Mouse (Mus musculus): Measurements from ENCODE around the gene Irf9. TPM values are rescaled to one million over a fixed set of nuclear protein-coding genes. Genes with fewer than 3 reads are reported as not detected.

Irf9 gene
- polyA plus RNA-seq, 1 experiment from 2014 or later, result 10.1 TPM

DNA sequence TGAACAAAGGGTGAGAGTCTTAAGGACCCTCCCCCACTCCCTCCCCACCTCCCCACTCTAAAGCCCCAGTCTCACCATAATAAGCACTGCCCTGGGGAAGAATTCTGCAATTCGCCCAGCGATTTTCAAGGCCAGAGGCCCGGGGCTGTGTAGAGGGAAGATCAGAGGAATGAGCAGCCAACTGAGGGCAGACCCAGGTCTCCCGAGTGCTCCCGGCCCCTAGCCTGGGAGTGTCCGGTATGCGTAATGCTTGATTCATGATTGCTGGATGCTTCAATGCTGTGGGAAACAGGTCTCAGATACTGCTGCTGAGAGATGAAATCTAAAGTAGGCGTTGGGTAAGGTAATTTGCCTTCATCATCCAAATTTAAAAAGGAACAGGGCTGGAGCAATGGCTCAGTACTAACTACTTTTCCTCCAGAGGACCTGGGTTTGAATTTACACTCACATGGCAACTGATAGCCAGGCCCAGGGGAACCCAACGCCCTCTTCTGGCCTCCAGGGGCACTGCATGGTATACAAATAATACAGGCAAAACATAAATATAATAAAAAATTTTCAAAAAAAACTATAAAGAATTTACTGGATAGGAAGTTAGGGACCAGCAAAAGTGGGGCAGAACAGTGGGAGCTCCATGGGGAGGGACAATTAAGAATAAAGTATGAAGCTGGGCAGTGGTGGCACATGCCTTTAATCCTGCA, 21.2 kb upstream of the Irf9 start:
- Histone ChIP-seq H3K27ac (replicated peaks) (no peak overlapping the region), H3K36me3 (peaks cover 40% of the 10 kb centered on the region), H3K9ac (no peak overlapping the region), H3K4me3 (no peak overlapping the region), H3K4me1 (peaks cover 38% of the 10 kb centered on the region), H3K9me3 (no peaks in the 10 kb centered on the region), H3K4me2 (no peak overlapping the region), H3K27me3 (replicated peaks) (no peaks in the 10 kb centered on the region)
- 76% methylated on average over 9 of the region's 9 CpGs for WGBS
- ATAC-seq (ENCODE audit: extremely low read depth, insufficient number of reproducible peaks, low FRiP score, low TSS enrichment), result no peak

DNA sequence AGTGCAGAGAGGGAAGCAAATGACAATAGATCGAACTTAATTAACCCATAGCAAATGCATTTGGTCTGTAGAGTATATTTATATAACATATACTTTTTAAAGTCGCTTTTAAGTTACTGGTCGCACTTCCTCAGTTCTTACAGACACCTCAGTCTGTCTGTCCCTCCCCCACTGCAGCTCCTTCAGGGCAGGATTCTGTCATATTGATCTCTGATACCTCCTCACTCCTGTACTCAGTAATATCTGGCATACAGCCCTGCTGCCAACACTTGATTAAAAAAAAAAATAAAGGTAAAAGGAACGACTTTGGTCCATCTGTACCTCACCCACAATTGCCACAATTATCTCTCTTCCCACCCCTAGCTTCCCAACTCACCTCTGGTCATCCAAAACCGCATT, 19.1 kb upstream of the Irf9 start:
- Histone ChIP-seq H3K4me1 (peaks cover 26% of the 10 kb centered on the region), H3K9ac (peak overlapping the region; percentile 81), H3K36me3 (peaks cover 61% of the 10 kb centered on the region), H3K27me3 (replicated peaks) (no peaks in the 10 kb centered on the region), H3K27ac (replicated peaks) (peak overlapping the region; percentile 69; the same call in 1 of the 2 replicates), H3K9me3 (no peaks in the 10 kb centered on the region), H3K4me2 (peak overlapping the region; percentile 78), H3K4me3 (peak overlapping the region; percentile 61)
- 38% methylated on average over 5 of the region's 5 CpGs for WGBS
- no peak for ATAC-seq (ENCODE audit: extremely low read depth, insufficient number of reproducible peaks, low FRiP score, low TSS enrichment)

DNA sequence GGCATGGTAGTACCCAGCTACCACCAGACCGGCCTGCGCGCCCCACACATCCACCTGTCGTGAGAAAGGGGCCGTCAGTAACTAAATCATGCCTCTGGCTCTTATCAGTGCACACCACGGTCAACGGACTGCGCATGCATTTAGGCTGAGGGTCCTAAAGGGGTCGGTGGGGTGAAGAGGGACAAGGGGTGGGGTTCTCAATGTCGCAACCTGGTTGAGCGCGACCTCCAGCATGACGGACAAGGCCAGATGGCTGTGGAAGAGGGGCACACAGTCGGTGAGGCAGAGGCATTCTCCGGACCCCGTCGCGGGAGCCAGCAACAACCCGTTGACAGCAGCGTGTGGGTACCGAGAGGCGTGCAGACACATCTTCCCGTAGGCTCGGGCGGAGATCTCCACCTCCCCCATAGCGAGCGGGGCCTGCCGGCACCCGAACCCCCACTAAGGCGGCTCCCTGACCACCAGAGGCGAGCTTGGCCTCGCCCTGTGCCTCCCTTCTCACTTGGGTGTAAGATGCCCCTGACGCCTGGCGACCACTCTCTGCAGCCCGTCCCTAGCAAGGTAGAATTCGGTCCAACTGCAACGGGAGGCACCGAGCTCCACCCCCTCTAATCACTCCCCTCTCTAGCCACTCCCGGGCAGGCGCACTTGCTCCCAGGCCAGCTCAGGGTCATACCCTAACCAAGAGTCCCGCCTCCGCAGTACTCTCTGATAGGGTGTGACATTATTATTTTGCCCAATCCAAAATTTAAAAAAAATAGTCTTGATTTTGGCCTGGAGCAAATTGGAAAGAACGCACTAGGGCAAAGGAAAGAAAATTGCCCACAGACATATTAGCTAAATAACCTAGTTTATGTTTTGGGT, 18.4 kb upstream of the Irf9 start, which contains the start of gene Emc9:
TSS of gene Emc9 (minus strand) at position 601 of the 864 bp plus-strand sequence.
- peak within 1 kb of the TSS; percentile 61 for H3K4me3 ChIP-seq
- H3K27ac ChIP-seq (replicated peaks), result peak within 1 kb of the TSS; percentile 69
- peaks cover 59% of the 10 kb centered on the region for H3K36me3 ChIP-seq
- H3K9me3 ChIP-seq, result no peaks in the 10 kb centered on the region
- ATAC-seq (ENCODE audit: extremely low read depth, insufficient number of reproducible peaks, low FRiP score, low TSS enrichment), result peak; percentile 64; the same call in 1 of the 2 replicates
- H3K4me1 ChIP-seq, result peaks cover 25% of the 10 kb centered on the region
- 2% methylated on average over 43 of the region's 43 CpGs for WGBS
- H3K9ac ChIP-seq, result peak within 1 kb of the TSS; percentile 81
- H3K4me2 ChIP-seq, result peak within 1 kb of the TSS; percentile 78
- no peaks in the 10 kb centered on the region for H3K27me3 ChIP-seq (replicated peaks)

DNA sequence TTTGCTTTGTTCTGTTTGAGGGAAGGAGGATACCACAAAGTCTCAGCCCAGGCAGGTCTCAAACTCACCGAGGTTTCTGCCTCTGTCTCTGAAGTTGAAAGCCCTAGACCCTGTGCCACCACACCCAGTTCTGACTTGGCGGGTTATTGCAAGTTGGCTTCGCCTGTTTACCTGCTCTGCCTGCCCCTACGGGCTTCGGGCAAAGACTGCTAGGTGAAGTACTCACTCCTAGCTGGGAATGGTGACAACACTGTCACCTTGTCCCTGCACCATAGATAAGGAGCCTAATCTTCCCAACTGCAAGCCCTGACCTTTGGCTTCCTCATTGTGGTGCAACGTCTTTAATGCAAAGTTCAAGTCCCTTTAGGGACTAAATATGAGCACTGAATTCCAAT, 17.8 kb upstream of the Irf9 start:
- WGBS, result 44% methylated on average over 6 of the region's 6 CpGs
- H3K4me2 ChIP-seq, result peak overlapping the region; percentile 78
- H3K4me3 ChIP-seq, result peak overlapping the region; percentile 61
- H3K9ac ChIP-seq, result peak overlapping the region; percentile 81; the same call in 1 of the 2 replicates
- H3K9me3 ChIP-seq, result no peaks in the 10 kb centered on the region
- peaks cover 52% of the 10 kb centered on the region for H3K36me3 ChIP-seq
- H3K27ac ChIP-seq (replicated peaks), result peak overlapping the region; percentile 69
- ATAC-seq (ENCODE audit: extremely low read depth, insufficient number of reproducible peaks, low FRiP score, low TSS enrichment), result no peak
- peaks cover 30% of the 10 kb centered on the region for H3K4me1 ChIP-seq
- no peaks in the 10 kb centered on the region for H3K27me3 ChIP-seq (replicated peaks)

DNA sequence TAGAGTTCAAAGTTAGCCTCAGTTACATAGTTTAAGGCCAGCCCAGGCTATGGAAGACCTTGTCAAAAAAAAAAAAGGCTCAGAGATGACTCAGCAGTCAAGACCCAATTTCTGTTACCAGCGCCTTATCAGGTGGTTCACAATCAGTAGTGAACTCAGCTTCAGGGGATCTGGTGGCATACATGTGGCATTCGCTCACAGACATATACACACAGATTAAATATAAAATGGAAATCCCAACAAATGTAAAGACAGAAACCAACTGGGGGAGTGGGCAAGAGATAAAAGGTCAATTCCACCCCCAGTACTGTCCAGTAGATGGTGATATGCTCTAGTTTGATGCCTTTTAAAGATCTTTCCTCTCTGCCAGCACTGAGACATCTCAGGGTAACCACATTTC, 17.2 kb upstream of the Irf9 start:
- 78% methylated on average over 2 of the region's 2 CpGs for WGBS
- H3K27me3 ChIP-seq (replicated peaks), result no peaks in the 10 kb centered on the region

DNA sequence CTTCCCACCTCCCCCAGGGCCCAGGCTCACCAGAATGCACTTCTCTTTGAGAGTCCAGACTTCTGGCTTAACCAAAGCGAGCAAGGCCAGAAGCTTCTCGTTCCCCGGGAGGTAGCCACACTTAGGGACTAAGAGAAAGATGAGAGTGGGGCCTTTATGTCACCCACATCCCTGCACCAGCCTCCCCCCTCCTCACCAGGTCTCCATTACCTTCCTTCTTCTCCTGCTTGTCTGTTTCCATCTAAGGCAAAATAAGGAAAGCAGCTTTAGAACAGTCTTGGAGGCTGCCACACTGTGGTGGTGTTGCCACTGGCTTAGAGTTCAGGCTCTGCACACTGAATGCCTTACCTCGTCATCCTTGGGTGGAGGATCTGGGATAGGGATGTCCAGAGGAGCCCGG, 14.1 kb upstream of the Irf9 start:
- Histone ChIP-seq H3K4me1 (peaks cover 44% of the 10 kb centered on the region), H3K9ac (no peak overlapping the region), H3K27ac (replicated peaks) (no peak overlapping the region), H3K9me3 (no peaks in the 10 kb centered on the region), H3K36me3 (peaks cover 38% of the 10 kb centered on the region), H3K4me3 (no peak overlapping the region), H3K27me3 (replicated peaks) (no peaks in the 10 kb centered on the region), H3K4me2 (no peak overlapping the region)
- ATAC-seq (ENCODE audit: extremely low read depth, insufficient number of reproducible peaks, low FRiP score, low TSS enrichment), result no peak
- 89% methylated on average over 5 of the region's 5 CpGs for WGBS

More for the DNA sequence above, 17.2 kb upstream of the Irf9 start:
- no peak for ATAC-seq (ENCODE audit: extremely low read depth, insufficient number of reproducible peaks, low FRiP score, low TSS enrichment)
- Histone ChIP-seq H3K9ac (no peak overlapping the region), H3K4me2 (no peak overlapping the region), H3K27ac (replicated peaks) (no peak overlapping the region), H3K9me3 (no peaks in the 10 kb centered on the region), H3K4me1 (peaks cover 30% of the 10 kb centered on the region), H3K36me3 (peaks cover 46% of the 10 kb centered on the region), H3K4me3 (no peak overlapping the region)

DNA sequence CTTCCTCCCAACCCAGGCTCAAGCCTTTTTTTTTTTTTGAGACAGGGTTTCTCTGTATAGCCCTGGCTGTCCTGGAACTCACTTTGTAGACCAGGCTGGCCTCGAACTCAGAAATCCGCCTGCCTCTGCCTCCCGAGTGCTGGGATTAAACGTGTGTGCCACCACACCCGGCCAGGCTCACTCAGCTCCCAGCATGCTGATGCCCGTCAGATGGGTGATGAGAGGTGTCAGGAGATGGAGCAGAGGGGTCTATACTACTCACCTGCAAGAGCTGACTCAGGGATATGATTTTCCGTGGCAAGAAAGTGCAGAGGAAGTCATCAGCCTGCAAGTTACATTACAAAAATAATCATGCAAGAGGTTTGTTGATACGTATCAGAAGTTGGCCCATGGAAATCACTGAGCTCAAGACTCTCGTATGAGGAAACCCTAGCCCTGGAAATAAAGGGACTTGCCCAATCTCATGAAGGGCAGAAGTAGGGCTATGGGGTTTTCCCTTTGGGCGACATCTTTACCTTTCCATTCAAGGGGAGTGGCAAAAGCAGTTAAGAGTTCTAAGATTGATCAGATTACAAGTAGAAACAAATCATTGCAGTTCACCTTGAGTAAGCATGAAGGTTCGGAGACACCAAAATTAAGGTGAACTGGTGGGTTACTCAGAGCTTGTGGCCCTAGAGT, 13.5 kb upstream of the Irf9 start:
- H3K9me3 ChIP-seq, result no peaks in the 10 kb centered on the region
- peak overlapping the region; percentile 96 for H3K4me2 ChIP-seq
- 81% methylated on average over 11 of the region's 11 CpGs for WGBS
- ATAC-seq (ENCODE audit: extremely low read depth, insufficient number of reproducible peaks, low FRiP score, low TSS enrichment), result no peak
- H3K27ac ChIP-seq (replicated peaks), result peak overlapping the region; percentile 99
- peak overlapping the region; percentile 95 for H3K4me3 ChIP-seq
- peaks cover 45% of the 10 kb centered on the region for H3K36me3 ChIP-seq
- H3K27me3 ChIP-seq (replicated peaks), result no peaks in the 10 kb centered on the region
- peak overlapping the region; percentile 88 for H3K9ac ChIP-seq
- peaks cover 40% of the 10 kb centered on the region for H3K4me1 ChIP-seq

DNA sequence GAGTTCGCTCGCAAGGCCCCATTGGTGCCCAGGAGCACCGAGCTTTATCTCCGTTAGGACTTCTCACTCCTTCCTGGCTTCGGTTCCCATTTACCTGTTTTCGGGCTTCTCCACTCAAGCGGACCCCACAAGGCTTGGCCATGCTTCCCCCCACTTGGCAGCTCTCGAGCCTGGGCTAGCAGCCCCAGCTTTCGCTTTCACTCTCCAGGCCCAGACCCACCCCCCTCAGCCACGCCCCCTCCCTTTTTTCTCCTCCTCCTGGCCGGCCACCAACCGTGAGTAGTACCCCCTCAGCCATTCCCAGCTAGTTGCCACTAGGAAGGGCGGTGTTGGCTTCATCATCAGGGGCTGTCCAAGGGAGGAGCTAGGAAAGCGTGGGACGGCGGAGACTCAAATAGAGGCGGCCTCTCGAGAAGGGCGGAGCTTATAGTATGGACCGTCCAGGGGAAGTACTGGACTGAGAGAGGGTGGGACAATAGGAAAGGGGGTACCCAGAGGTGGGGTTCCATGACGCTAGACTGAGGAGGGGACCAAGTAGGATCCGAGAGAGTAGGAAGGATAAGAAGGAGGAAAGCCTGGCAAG, 12.5 kb upstream of the Irf9 start, which contains the start of gene Psme2:
TSS of gene Psme2 (minus strand) at position 366 of the 583 bp plus-strand sequence.
- H3K9ac ChIP-seq, result peak within 1 kb of the TSS; percentile 96
- peak within 1 kb of the TSS; percentile 95 for H3K4me3 ChIP-seq
- under 1% methylated on average over 22 of the region's 22 CpGs for WGBS
- H3K36me3 ChIP-seq, result peaks cover 54% of the 10 kb centered on the region
- peak; percentile 91 for ATAC-seq (ENCODE audit: extremely low read depth, insufficient number of reproducible peaks, low FRiP score, low TSS enrichment)
- H3K27me3 ChIP-seq (replicated peaks), result no peaks in the 10 kb centered on the region
- H3K4me2 ChIP-seq, result peak within 1 kb of the TSS; percentile 96
- H3K4me1 ChIP-seq, result peaks cover 40% of the 10 kb centered on the region
- H3K9me3 ChIP-seq, result no peaks in the 10 kb centered on the region
- peak within 1 kb of the TSS; percentile 99 for H3K27ac ChIP-seq (replicated peaks)

DNA sequence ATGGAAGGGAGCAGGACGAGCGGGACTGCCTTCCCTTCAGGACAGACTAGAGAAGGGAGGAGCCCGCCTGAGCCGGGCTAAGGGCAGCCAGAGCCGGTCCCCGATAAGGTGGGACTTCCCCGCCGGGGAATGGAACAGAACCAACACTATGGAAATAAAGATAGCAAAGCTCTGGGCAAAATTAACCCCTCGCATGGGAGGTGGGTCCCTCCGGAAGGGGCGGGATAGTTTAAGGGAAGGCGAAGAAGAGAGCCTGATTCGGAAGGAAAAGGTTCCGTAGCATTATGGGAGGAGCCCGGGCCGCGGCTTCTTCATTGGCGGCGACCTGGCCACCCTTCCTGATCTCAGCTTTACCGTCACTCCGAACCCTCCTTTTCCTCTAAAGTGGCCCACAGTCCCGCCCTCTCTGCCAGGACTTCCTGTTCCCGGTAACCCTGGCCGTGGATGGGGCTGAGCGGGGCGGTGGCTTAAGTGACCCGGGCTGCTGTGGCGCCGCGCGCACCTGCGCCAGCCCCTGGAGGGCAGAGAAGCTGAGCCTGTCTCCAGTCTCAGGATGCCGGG, 12.0 kb upstream of the Irf9 start, which contains the start of gene Rnf31:
TSS of gene Rnf31 (plus strand) at position 378 of the 561 bp plus-strand sequence.
- WGBS, result under 1% methylated on average over 33 of the region's 33 CpGs
- H3K9ac ChIP-seq, result peak within 1 kb of the TSS; percentile 96
- peaks cover 36% of the 10 kb centered on the region for H3K4me1 ChIP-seq
- H3K27ac ChIP-seq (replicated peaks), result peak within 1 kb of the TSS; percentile 99
- no peaks in the 10 kb centered on the region for H3K9me3 ChIP-seq
- H3K27me3 ChIP-seq (replicated peaks), result no peaks in the 10 kb centered on the region
- H3K4me3 ChIP-seq, result peak within 1 kb of the TSS; percentile 95
- H3K36me3 ChIP-seq, result peaks cover 60% of the 10 kb centered on the region
- peak within 1 kb of the TSS; percentile 96 for H3K4me2 ChIP-seq
- ATAC-seq (ENCODE audit: extremely low read depth, insufficient number of reproducible peaks, low FRiP score, low TSS enrichment), result peak; percentile 76

DNA sequence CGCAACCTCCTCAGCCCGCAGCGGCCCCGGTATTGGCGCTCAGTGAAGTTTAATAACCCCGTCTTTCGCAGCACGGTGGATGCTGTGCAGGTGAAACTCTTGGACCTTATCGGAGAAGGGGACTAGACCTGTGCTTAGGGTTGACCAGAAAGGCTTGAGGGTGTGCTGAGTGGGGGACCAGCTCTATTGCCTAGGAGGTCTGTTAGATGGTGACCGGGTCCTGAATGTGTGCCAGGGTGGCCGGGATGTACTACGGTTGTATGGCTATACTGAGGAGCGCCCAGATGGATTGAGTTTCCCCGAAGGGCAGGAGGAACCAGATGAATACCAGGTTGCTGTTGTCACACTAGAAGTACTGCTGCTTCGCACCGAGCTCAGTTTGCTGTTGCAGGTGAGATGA, 11.1 kb upstream of the Irf9 start:
- Histone ChIP-seq H3K9ac (peak overlapping the region; percentile 96), H3K27me3 (replicated peaks) (no peaks in the 10 kb centered on the region), H3K36me3 (peaks cover 61% of the 10 kb centered on the region), H3K4me3 (peak overlapping the region; percentile 95), H3K4me1 (peaks cover 36% of the 10 kb centered on the region), H3K27ac (replicated peaks) (peak overlapping the region; percentile 99), H3K9me3 (no peaks in the 10 kb centered on the region), H3K4me2 (peak overlapping the region; percentile 96)
- no peak for ATAC-seq (ENCODE audit: extremely low read depth, insufficient number of reproducible peaks, low FRiP score, low TSS enrichment)
- 4% methylated on average over 16 of the region's 16 CpGs for WGBS

All from heart, embryonic 13.5 days (tissue).